Mouse (Mus musculus): ENCODE measurements around the gene Btbd9. TPM values are rescaled to one million over a fixed set of nuclear protein-coding genes. Genes with fewer than 3 reads are reported as not detected.
A peak's percentile ranks its signal among the peaks of the same experiment; 100 is the strongest.

Gene Btbd9
- polyA plus RNA-seq, 1 experiment from 2014 or later: 40.6 TPM

GRCm38 (mm10) chr17:30458926-30459325, 117.4 kb downstream of the Btbd9 start:
- Histone ChIP-seq H3K27ac (ENCODE audit: low read length) (peak overlapping the region; percentile 66), H3K4me3 (ENCODE audit: low read depth, low read length) (no peak overlapping the region), H3K4me1 (ENCODE audit: insufficient read depth, low read depth, low read length) (peaks cover 9% of the 10 kb centered on the region), H3K9me3 (ENCODE audit: low read length) (no peaks in the 10 kb centered on the region), H3K9ac (replicated peaks; ENCODE audit: low read depth) (no peak overlapping the region), H3K36me3 (ENCODE audit: insufficient read depth, low read length) (no peaks in the 10 kb centered on the region), H3K27me3 (replicated peaks; ENCODE audit: insufficient read depth, low read length) (no peaks in the 10 kb centered on the region), H3K4me2 (replicated peaks; ENCODE audit: low read depth, low read length) (no peak overlapping the region)
- TF ChIP-seq CTCF (IDR thresholded peaks at IDR 0.05): no peak
- TF ChIP-seq EP300 (IDR thresholded peaks at IDR 0.05): peak; percentile 87
- peak; percentile 59 for DNase-seq (ENCODE audit: low spot score)
- peak; percentile 63 for ATAC-seq
- WGBS: 62% methylated on average over 5 of the region's 5 CpGs

GRCm38 (mm10) chr17:30458301-30458700, 118.0 kb downstream of the Btbd9 start:
- TF ChIP-seq CTCF (IDR thresholded peaks at IDR 0.05): no peak
- TF ChIP-seq EP300 (IDR thresholded peaks at IDR 0.05): peak; percentile 78
- Histone ChIP-seq H3K4me2 (replicated peaks; ENCODE audit: low read depth, low read length) (no peak overlapping the region), H3K27me3 (replicated peaks; ENCODE audit: insufficient read depth, low read length) (no peaks in the 10 kb centered on the region), H3K36me3 (ENCODE audit: insufficient read depth, low read length) (no peaks in the 10 kb centered on the region), H3K27ac (ENCODE audit: low read length) (peak overlapping the region; percentile 66), H3K4me3 (ENCODE audit: low read depth, low read length) (no peak overlapping the region), H3K9me3 (ENCODE audit: low read length) (no peaks in the 10 kb centered on the region), H3K4me1 (ENCODE audit: insufficient read depth, low read depth, low read length) (peaks cover 9% of the 10 kb centered on the region; the same call in 1 of the 2 replicates), H3K9ac (replicated peaks; ENCODE audit: low read depth) (no peak overlapping the region)
- WGBS: 37% methylated on average over 3 of the region's 3 CpGs
- ATAC-seq: peak; percentile 82
- DNase-seq (ENCODE audit: low spot score): peak; percentile 89

DNA sequence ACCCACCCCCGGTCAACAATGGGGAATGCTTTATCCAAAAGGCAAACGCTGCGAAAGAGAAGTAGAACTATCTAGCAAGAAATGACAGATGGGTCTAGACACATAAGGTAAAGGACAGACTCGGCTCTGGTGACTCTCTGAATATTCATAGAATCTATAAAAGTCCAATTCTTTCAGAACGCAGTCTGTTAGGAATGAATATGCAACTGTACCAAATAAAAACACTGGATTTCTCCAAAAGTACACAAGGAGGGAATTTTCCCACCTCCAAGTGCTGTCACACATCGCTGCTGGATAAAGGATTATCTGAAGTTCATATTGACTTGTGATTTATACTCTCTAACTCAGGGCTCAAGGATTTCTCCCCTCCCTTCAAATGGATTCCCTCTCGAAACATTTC, 118.8 kb downstream of the Btbd9 start:
- Histone ChIP-seq H3K4me1 (ENCODE audit: insufficient read depth, low read depth, low read length) (peaks cover 9% of the 10 kb centered on the region; the same call in 1 of the 2 replicates), H3K27ac (ENCODE audit: low read length) (peak overlapping the region; percentile 22; the same call in 1 of the 2 replicates), H3K4me2 (replicated peaks; ENCODE audit: low read depth, low read length) (no peak overlapping the region), H3K27me3 (replicated peaks; ENCODE audit: insufficient read depth, low read length) (no peaks in the 10 kb centered on the region), H3K9ac (replicated peaks; ENCODE audit: low read depth) (no peak overlapping the region), H3K36me3 (ENCODE audit: insufficient read depth, low read length) (no peaks in the 10 kb centered on the region), H3K9me3 (ENCODE audit: low read length) (no peaks in the 10 kb centered on the region), H3K4me3 (ENCODE audit: low read depth, low read length) (no peak overlapping the region)
- TF ChIP-seq CTCF (IDR thresholded peaks at IDR 0.05): no peak
- no peak for TF ChIP-seq EP300 (IDR thresholded peaks at IDR 0.05)
- 82% methylated on average over 7 of the region's 7 CpGs for WGBS
- no peak for DNase-seq (ENCODE audit: low spot score)
- no peak for ATAC-seq

GRCm38 (mm10) chr17:30456293-30456692, 120.0 kb downstream of the Btbd9 start:
- DNase-seq (ENCODE audit: low spot score) (peak; percentile 63), ATAC-seq (peak; percentile 30)
- no peak overlapping the region for H3K9ac ChIP-seq (replicated peaks; ENCODE audit: low read depth)
- TF ChIP-seq EP300 (IDR thresholded peaks at IDR 0.05) (no peak), CTCF (IDR thresholded peaks at IDR 0.05) (no peak)
- H3K4me3 ChIP-seq (ENCODE audit: low read depth, low read length): no peak overlapping the region
- peaks cover 9% of the 10 kb centered on the region; the same call in 1 of the 2 replicates for H3K4me1 ChIP-seq (ENCODE audit: insufficient read depth, low read depth, low read length)
- H3K4me2 ChIP-seq (replicated peaks; ENCODE audit: low read depth, low read length): no peak overlapping the region
- WGBS: 48% methylated on average over 12 of the region's 12 CpGs
- no peaks in the 10 kb centered on the region for H3K9me3 ChIP-seq (ENCODE audit: low read length)
- peak overlapping the region; percentile 27; the same call in 1 of the 2 replicates for H3K27ac ChIP-seq (ENCODE audit: low read length)
- H3K36me3 ChIP-seq (ENCODE audit: insufficient read depth, low read length): no peaks in the 10 kb centered on the region
- H3K27me3 ChIP-seq (replicated peaks; ENCODE audit: insufficient read depth, low read length): no peaks in the 10 kb centered on the region

DNA sequence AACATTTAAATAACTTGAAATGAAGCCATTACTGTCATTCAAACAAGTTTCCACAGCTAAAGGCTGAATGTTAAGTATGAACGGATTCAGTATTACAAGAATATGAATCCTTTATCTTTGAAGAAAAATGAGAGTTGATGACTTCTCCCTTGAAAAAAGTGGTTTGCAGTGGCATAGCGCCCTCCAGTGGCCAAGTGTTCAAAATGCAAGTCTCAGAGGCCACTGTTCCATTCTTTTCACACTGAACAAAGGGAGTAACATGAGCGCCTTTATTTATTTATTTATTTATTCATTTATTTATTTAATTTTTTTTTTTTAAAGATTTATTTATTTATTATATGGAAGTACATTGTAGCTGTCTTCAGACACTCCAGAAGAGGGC, 121.4 kb downstream of the Btbd9 start:
- H3K9me3 ChIP-seq (ENCODE audit: low read length): no peaks in the 10 kb centered on the region
- H3K27me3 ChIP-seq (replicated peaks; ENCODE audit: insufficient read depth, low read length): no peaks in the 10 kb centered on the region
- 20% methylated on average over 3 of the region's 3 CpGs for WGBS
- H3K4me1 ChIP-seq (ENCODE audit: insufficient read depth, low read depth, low read length): peaks cover 9% of the 10 kb centered on the region; the same call in 1 of the 2 replicates
- H3K4me2 ChIP-seq (replicated peaks; ENCODE audit: low read depth, low read length): no peak overlapping the region
- peak; percentile 87 for TF ChIP-seq CTCF (IDR thresholded peaks at IDR 0.05)
- TF ChIP-seq EP300 (IDR thresholded peaks at IDR 0.05): peak; percentile 29; the same call in 1 of the 2 replicates
- H3K36me3 ChIP-seq (ENCODE audit: insufficient read depth, low read length): no peaks in the 10 kb centered on the region
- no peak overlapping the region for H3K27ac ChIP-seq (ENCODE audit: low read length)
- no peak for ATAC-seq
- H3K4me3 ChIP-seq (ENCODE audit: low read depth, low read length): no peak overlapping the region
- DNase-seq (ENCODE audit: low spot score): peak; percentile 89
- no peak overlapping the region for H3K9ac ChIP-seq (replicated peaks; ENCODE audit: low read depth)

DNA sequence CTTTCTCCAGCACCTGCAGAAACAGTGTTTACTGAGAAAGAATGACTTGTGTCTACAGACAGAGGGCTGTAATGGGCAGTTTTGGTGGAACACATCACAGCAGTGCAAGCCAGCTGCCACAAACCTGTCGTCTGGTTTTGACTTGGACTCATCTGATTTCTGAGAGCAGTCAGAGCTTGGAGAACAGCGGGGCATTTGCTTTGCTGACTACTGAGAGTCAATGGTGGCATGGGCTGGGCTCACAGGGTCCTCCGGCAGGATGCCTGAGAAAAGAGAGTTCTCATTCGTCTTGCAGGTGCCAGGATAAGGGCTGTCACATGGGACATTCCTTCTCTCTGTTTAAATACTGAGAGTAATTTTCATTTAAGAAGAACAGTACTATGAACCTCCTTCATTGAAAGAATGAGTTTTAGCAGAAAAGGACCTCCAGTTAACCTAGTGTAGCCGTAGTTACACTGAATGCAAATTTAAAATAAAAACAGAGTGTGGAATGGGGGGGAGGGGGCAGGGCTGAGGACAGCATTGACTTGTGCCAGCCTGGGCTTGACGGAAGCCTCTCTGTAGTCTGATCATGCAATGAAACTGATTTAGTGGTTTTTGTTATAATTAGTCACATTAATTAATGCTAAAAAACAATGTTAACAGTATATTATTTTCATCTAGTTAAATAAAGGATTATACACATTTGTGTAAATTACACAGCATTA, 122.0 kb downstream of the Btbd9 start:
- H3K9me3 ChIP-seq (ENCODE audit: low read length): no peaks in the 10 kb centered on the region
- no peak for TF ChIP-seq CTCF (IDR thresholded peaks at IDR 0.05)
- TF ChIP-seq EP300 (IDR thresholded peaks at IDR 0.05): no peak
- ATAC-seq (no peak), DNase-seq (ENCODE audit: low spot score) (no peak)
- H3K36me3 ChIP-seq (ENCODE audit: insufficient read depth, low read length): no peaks in the 10 kb centered on the region
- H3K4me1 ChIP-seq (ENCODE audit: insufficient read depth, low read depth, low read length): peaks cover 9% of the 10 kb centered on the region; the same call in 1 of the 2 replicates
- no peak overlapping the region for H3K4me3 ChIP-seq (ENCODE audit: low read depth, low read length)
- 44% methylated on average over 6 of the region's 6 CpGs for WGBS
- no peak overlapping the region for H3K4me2 ChIP-seq (replicated peaks; ENCODE audit: low read depth, low read length)
- no peaks in the 10 kb centered on the region for H3K27me3 ChIP-seq (replicated peaks; ENCODE audit: insufficient read depth, low read length)
- no peak overlapping the region for H3K27ac ChIP-seq (ENCODE audit: low read length)
- no peak overlapping the region for H3K9ac ChIP-seq (replicated peaks; ENCODE audit: low read depth)
